Mouse (Mus musculus) limb, embryonic 15.5 days (tissue): ENCODE results near the gene Sike1. TPM values are rescaled to one million over a fixed set of nuclear protein-coding genes. Genes with fewer than 3 reads are reported as not detected.

Experiments
- ATAC-seq: fragments of 200-750 bp; cut with Nextera tagmentation; 2 replicates; pipeline ENCODE4 v1.8.0; 2017; ENCODE audit warnings: low read depth, moderate TSS enrichment; ENCODE audit not compliant: insufficient number of reproducible peaks, low FRiP score, low TSS enrichment
- H3K27ac ChIP-seq: fragments of 300-500 bp; sonication (generic); 2 replicates; pipeline ENCODE4 v1.5.1; 2015; ENCODE audit warnings: moderate library complexity, mild to moderate bottlenecking, inconsistent platforms
- H3K27me3 ChIP-seq: fragments of 300-500 bp; sonication (generic); 2 replicates; pipeline ENCODE4 v1.6.1; 2015; ENCODE audit warnings: inconsistent platforms
- H3K36me3 ChIP-seq: fragments of 300-500 bp; sonication (generic); 2 replicates; pipeline ENCODE4 v1.6.1; 2015; ENCODE audit warnings: inconsistent platforms
- H3K4me1 ChIP-seq: fragments of 300-500 bp; sonication (generic); 2 replicates; pipeline ENCODE4 v1.6.1; 2015; ENCODE audit warnings: inconsistent platforms
- H3K4me2 ChIP-seq: fragments of 300-500 bp; sonication (generic); 2 replicates; pipeline ENCODE4 v1.6.1; 2015; ENCODE audit warnings: mild to moderate bottlenecking, inconsistent platforms
- H3K4me3 ChIP-seq: fragments of 300-500 bp; sonication (generic); 2 replicates; pipeline ENCODE4 v1.5.1; 2015; ENCODE audit warnings: mild to moderate bottlenecking, inconsistent platforms
- H3K9ac ChIP-seq: fragments of 300-500 bp; sonication (generic); 2 replicates; pipeline ENCODE4 v1.6.1; 2015; ENCODE audit warnings: inconsistent platforms
- H3K9me3 ChIP-seq: fragments of 300-500 bp; sonication (generic); 2 replicates; pipeline ENCODE4 v1.6.1; 2016; ENCODE audit warnings: inconsistent platforms
- WGBS: fragments of 180-500 bp; shearing (Covaris S2); methylation state at CpG from one replicate; pipeline ENCODE4 v1.1.7; 2015; 5-methylcytosine and 5-hydroxymethylcytosine counted together
- polyA plus RNA-seq: library from polyadenylated mRNA; unstranded; fragments of >200 nt; fragmentation: Nextera tagmentation; extraction: Ambion mirVana; gene quantifications from 2 replicates; pipeline ENCODE4 v1.2.1, GENCODE M21; 2015

The Sike1 gene
- polyA plus RNA-seq, result 65.4 and 68.1 TPM in 2 replicates

GRCm38 (mm10) chr3:102995605-102996321 is at the start of gene Sike1:
Gene Sike1, plus strand, starts transcription at chr3:102995708.
- under 1% methylated on average over 47 of the region's 60 CpGs for WGBS
- H3K9me3 ChIP-seq, result no peaks in the 10 kb centered on the region
- no peaks in the 10 kb centered on the region for H3K27me3 ChIP-seq
- peak within 1 kb of the TSS; percentile 88 for H3K9ac ChIP-seq
- ATAC-seq, result peak; percentile 95
- H3K36me3 ChIP-seq, result peaks cover 28% of the 10 kb centered on the region
- peak within 1 kb of the TSS; percentile 51 for H3K4me2 ChIP-seq
- peak within 1 kb of the TSS; percentile 79 for H3K4me3 ChIP-seq
- peak within 1 kb of the TSS; percentile 94 for H3K27ac ChIP-seq
- H3K4me1 ChIP-seq, result peaks cover 9% of the 10 kb centered on the region

DNA sequence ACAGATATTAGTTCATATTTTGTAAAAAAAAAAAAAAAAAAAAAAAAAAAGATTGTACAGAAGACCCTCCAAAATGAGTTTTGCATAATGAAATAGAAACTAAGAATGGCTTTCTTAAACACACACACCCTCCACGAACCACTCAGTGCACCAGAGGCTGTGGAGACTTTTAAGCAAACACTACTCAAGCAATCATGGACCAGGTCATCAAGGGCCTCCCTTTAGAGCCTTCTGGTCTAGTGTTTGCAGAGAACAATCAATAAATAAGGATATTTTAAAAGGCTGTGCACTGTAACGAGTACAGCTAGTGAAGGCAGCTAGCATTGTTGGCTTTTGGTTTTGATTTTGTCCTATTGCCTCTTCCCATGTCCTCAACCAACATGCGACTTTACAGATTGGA is 49.2 kb upstream of the Sike1 start:
- Histone ChIP-seq H3K27ac (no peak overlapping the region), H3K9ac (no peak overlapping the region), H3K27me3 (no peaks in the 10 kb centered on the region), H3K4me2 (no peak overlapping the region), H3K36me3 (no peaks in the 10 kb centered on the region), H3K9me3 (no peaks in the 10 kb centered on the region), H3K4me3 (no peak overlapping the region), H3K4me1 (no peaks in the 10 kb centered on the region)
- WGBS, result 78% methylated on average over 3 of the region's 3 CpGs
- no peak for ATAC-seq

DNA sequence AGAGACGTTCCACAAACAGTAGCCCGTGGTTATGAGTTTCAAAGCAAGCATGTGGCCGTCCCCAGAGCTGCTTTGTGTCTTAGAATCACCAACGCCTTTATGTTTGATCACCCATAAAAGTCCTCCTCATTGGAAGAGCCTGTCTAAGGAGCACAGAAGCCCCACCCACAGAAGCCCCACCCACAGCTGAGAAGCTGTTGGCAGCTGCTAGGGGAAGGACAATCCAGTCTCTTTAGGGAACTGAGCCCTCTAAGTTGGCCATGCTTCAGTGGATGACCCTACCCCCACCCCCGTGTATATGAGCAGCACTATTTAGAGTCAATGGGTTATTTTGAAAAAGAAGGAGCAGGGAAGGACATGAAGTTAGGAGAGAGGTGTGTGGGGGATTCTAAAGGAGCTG is 48.6 kb upstream of the Sike1 start:
- no peak for ATAC-seq
- H3K36me3 ChIP-seq, result no peaks in the 10 kb centered on the region

GRCm38 (mm10) chr3:102954476-102954875 is 41.0 kb upstream of the Sike1 start:
- H3K4me1 ChIP-seq, result no peaks in the 10 kb centered on the region
- no peaks in the 10 kb centered on the region for H3K36me3 ChIP-seq
- no peaks in the 10 kb centered on the region for H3K9me3 ChIP-seq
- H3K27me3 ChIP-seq, result no peaks in the 10 kb centered on the region
- ATAC-seq, result no peak
- WGBS, result 86% methylated on average over 12 of the region's 12 CpGs
- no peak overlapping the region for H3K9ac ChIP-seq
- no peak overlapping the region for H3K4me3 ChIP-seq
- no peak overlapping the region for H3K27ac ChIP-seq
- no peak overlapping the region for H3K4me2 ChIP-seq

More for the DNA sequence above, 48.6 kb upstream of the Sike1 start:
- H3K4me1 ChIP-seq, result no peaks in the 10 kb centered on the region
- H3K4me3 ChIP-seq, result no peak overlapping the region
- 58% methylated on average over 5 of the region's 5 CpGs for WGBS
- no peaks in the 10 kb centered on the region for H3K27me3 ChIP-seq
- H3K27ac ChIP-seq, result no peak overlapping the region
- H3K9me3 ChIP-seq, result no peaks in the 10 kb centered on the region
- no peak overlapping the region for H3K4me2 ChIP-seq
- H3K9ac ChIP-seq, result no peak overlapping the region

DNA sequence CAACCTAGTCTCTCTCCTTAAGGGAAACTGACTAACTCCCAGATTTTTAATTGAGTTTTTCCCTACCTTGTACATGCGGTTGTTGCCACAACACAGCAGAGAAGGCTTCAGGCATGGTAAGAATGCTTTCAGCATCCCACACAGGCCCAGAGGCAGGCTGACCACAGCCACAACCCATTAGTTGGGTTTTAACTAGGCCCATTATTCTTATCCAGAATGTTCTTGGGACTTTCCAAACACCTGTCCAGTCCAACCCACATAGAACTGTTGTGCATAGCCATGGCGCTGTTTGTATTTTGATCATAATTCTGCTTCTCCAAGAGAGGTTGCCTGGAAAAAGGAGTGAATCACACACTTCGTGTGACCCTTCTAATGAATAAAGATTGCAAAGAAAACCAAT is 40.4 kb upstream of the Sike1 start:
- no peaks in the 10 kb centered on the region for H3K36me3 ChIP-seq

GRCm38 (mm10) chr3:102955596-102955995 is 39.9 kb upstream of the Sike1 start:
- H3K27me3 ChIP-seq, result no peaks in the 10 kb centered on the region
- H3K36me3 ChIP-seq, result no peaks in the 10 kb centered on the region
- H3K4me1 ChIP-seq, result no peaks in the 10 kb centered on the region
- no peak overlapping the region for H3K4me3 ChIP-seq
- H3K9ac ChIP-seq, result no peak overlapping the region
- H3K4me2 ChIP-seq, result no peak overlapping the region
- H3K27ac ChIP-seq, result no peak overlapping the region
- ATAC-seq, result no peak
- 62% methylated on average over 3 of the region's 3 CpGs for WGBS
- no peaks in the 10 kb centered on the region for H3K9me3 ChIP-seq

More for the DNA sequence above, 40.4 kb upstream of the Sike1 start:
- Histone ChIP-seq H3K4me2 (no peak overlapping the region), H3K9ac (no peak overlapping the region), H3K4me3 (no peak overlapping the region), H3K9me3 (no peaks in the 10 kb centered on the region), H3K27ac (no peak overlapping the region), H3K27me3 (no peaks in the 10 kb centered on the region), H3K4me1 (no peaks in the 10 kb centered on the region)
- 87% methylated on average over 3 of the region's 3 CpGs for WGBS
- ATAC-seq, result no peak

- Histone ChIP-seq H3K27ac (no peak within 1 kb of the TSS), H3K9ac (no peak within 1 kb of the TSS), H3K36me3 (no peaks in the 10 kb centered on the region), H3K4me2 (no peak within 1 kb of the TSS), H3K4me1 (no peaks in the 10 kb centered on the region), H3K4me3 (no peak within 1 kb of the TSS), H3K27me3 (no peaks in the 10 kb centered on the region), H3K9me3 (no peaks in the 10 kb centered on the region)
- no peak for ATAC-seq
- WGBS, result 19% methylated on average over 3 of the region's 3 CpGs
Measured at GRCm38 (mm10) chr3:102964033-102964432, 31.5 kb upstream of the Sike1 start, which contains the start of gene Nr1h5. Gene Nr1h5, minus strand, starts transcription at chr3:102964133.

- H3K9ac ChIP-seq, result no peak overlapping the region
- H3K4me1 ChIP-seq, result no peaks in the 10 kb centered on the region
- no peaks in the 10 kb centered on the region for H3K27me3 ChIP-seq
- no peak overlapping the region for H3K4me2 ChIP-seq
- no peak overlapping the region for H3K4me3 ChIP-seq
- no peak overlapping the region for H3K27ac ChIP-seq
- 80% methylated on average over 9 of the region's 9 CpGs for WGBS
- H3K36me3 ChIP-seq, result no peaks in the 10 kb centered on the region
- H3K9me3 ChIP-seq, result no peaks in the 10 kb centered on the region
- ATAC-seq, result no peak
Measured at GRCm38 (mm10) chr3:102970067-102970466, 25.4 kb upstream of the Sike1 start.

DNA sequence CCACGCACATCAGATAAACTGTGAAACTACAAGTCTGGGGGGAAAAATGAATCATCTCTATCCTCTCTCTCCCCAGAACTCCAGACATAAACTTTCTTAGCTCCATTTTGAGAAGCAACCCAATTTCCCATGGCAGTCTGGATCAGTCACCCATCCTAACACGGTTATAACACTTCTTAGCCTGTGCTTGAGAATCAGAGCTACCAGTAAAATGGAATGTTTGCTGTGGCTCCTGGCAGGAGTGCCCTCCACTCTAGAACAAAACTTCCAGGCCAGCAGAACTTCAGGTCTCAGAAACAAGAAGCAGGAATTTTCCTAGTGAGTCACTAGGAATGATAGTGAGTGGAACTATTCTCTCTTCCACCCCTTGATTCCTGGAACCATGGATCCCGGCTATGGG is 25.0 kb upstream of the Sike1 start:
- Histone ChIP-seq H3K4me3 (no peak overlapping the region), H3K9ac (no peak overlapping the region), H3K4me2 (no peak overlapping the region), H3K36me3 (no peaks in the 10 kb centered on the region), H3K4me1 (no peaks in the 10 kb centered on the region), H3K27me3 (no peaks in the 10 kb centered on the region), H3K9me3 (no peaks in the 10 kb centered on the region), H3K27ac (no peak overlapping the region)
- ATAC-seq, result no peak
- 77% methylated on average over 3 of the region's 3 CpGs for WGBS

DNA sequence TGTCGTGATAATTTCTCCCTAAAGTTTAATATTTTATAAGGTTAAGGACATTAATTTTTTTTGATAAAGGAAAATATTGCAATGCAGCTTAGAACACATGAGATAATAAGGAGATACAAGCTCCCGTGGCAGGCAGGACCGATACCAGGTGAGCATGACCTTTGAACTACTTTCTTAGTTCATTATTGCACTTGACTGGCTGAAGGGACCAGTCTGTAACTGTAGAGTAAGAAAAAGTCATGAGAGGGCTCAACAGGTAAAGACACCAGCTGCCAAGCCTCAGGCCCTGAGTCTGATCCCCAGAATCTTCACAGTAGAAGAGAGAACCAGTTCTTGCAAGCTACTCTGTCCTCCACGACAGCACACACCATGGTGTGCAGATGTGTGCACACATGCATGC is 18.6 kb upstream of the Sike1 start:
- Histone ChIP-seq H3K4me1 (no peaks in the 10 kb centered on the region), H3K9ac (no peak overlapping the region), H3K27me3 (no peaks in the 10 kb centered on the region), H3K27ac (no peak overlapping the region), H3K4me3 (no peak overlapping the region), H3K9me3 (no peaks in the 10 kb centered on the region), H3K36me3 (no peaks in the 10 kb centered on the region), H3K4me2 (no peak overlapping the region)
- WGBS, result 72% methylated on average over 4 of the region's 4 CpGs
- ATAC-seq, result no peak

DNA sequence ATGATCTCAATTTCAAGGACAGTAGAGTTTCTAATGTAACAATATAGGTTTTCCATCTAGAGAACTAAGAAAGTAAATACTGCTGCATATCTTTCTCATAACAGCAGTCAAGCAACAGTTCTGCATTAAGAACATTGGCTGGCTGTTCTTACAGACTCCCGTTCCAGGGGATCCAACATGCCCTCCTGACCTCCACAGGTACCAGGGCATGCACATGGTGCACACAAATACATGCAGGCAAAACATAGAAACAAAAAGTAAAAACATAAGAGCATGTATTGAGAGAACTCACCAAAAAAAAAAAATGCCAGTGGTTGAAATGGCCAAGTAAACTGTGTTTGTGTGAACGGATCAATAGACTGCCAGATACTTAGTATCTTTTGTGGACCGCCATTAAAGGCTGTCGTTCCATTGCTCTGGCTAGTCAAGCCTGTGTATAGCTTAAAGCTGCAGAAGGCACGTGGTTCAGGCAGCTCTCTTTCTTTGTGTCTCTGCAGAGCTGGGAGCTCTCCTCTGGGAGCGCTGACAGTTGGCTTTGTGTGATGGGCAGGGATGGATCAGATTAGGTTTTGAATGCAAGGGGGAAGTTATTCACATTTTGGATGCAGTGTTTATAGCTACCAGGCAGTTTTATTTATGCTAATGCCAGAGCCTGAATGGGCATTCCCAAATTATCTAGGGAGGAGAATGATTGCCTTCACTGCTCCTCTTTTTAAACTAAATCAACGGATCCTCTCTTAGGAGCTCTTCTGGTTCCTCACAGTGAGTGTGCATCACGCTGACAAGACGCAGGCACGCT is 15.8 kb upstream of the Sike1 start:
- Histone ChIP-seq H3K9ac (no peak overlapping the region), H3K4me2 (no peak overlapping the region), H3K4me3 (no peak overlapping the region), H3K36me3 (no peaks in the 10 kb centered on the region), H3K27me3 (no peaks in the 10 kb centered on the region), H3K27ac (no peak overlapping the region), H3K9me3 (no peaks in the 10 kb centered on the region), H3K4me1 (no peaks in the 10 kb centered on the region)
- 49% methylated on average over 10 of the region's 10 CpGs for WGBS
- ATAC-seq, result no peak

GRCm38 (mm10) chr3:102980349-102980736 is 15.2 kb upstream of the Sike1 start:
- H3K27ac ChIP-seq, result no peak overlapping the region
- H3K9ac ChIP-seq, result no peak overlapping the region
- no peak for ATAC-seq
- no peaks in the 10 kb centered on the region for H3K4me1 ChIP-seq
- H3K4me2 ChIP-seq, result no peak overlapping the region
- 69% methylated on average over 3 of the region's 3 CpGs for WGBS
- H3K4me3 ChIP-seq, result no peak overlapping the region
- H3K9me3 ChIP-seq, result no peaks in the 10 kb centered on the region
- H3K27me3 ChIP-seq, result no peaks in the 10 kb centered on the region
- H3K36me3 ChIP-seq, result no peaks in the 10 kb centered on the region
